ENCODE assay signal across 9 mouse cellular contexts in the genomic region with DNA sequence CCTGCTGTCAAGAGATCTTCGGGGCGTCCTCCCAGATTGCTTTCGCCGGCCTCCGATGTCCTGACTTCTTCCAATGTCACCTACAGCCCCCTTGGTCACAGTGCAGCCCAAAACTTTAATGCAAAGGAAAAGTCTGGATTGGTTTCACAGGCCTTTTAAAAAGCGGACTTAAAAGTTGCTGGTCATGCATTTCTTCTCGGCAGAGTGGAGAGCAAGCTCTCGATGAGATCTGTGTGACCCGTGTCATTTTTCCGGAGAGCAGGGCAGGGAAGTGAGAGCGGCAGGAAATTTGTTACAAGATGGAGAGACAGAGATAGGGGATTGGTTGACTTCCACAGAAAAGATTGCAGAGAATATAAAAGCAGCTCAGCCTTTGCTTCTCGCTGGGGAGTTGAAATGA. TPM values are rescaled to one million over a fixed set of nuclear protein-coding genes. Genes with fewer than 3 reads are reported as not detected.
A peak's percentile ranks its signal among the peaks of the same experiment; 100 is the strongest.
DNase-seq lines count a peak whose midpoint lies in the region; ATAC-seq and TF ChIP-seq lines count a peak whose summit lies in the region.
"Had no signal": no experiment of that assay in that cellular context is flagged by ENCODE, and none has a peak within 500 bp of the region (broad histone marks: within the 10 kb centered on the region; RNA-seq: fewer than 3 reads in every experiment).

No protein-coding gene starts in this region.

- TF ChIP-seq CTCF in stomach, postnatal 0 days (IDR thresholded peaks at IDR 0.05; ENCODE audit: low read depth) = no peak

- no peak for ATAC-seq in lung, embryonic 15.5 days (ENCODE audit: borderline replicate concordance, extremely low read depth, low FRiP score, low TSS enrichment)
- no peak for ATAC-seq in stomach, postnatal 0 days (ENCODE audit: low FRiP score, low TSS enrichment)

- H3K36me3 ChIP-seq in erythroblast, embryonic 14.5 days (ENCODE audit: control insufficient read depth) = peaks cover 12% of the 10 kb centered on the region
- 0 out of 2 replicates have a peak, but pooled peaks cover 5% of the 10 kb centered on the region for H3K36me3 ChIP-seq in lung, embryonic 15.5 days
- no peaks in the 10 kb centered on the region for H3K36me3 ChIP-seq in stomach, postnatal 0 days (ENCODE audit: control insufficient read depth, insufficient read depth, low read length)

- H3K27ac ChIP-seq in lung, embryonic 15.5 days = peak overlapping the region; percentile 96
- peak overlapping the region; percentile 97 for H3K27ac ChIP-seq in stomach, postnatal 0 days (replicated peaks)

- H3K4me1 ChIP-seq in erythroblast, embryonic 14.5 days (ENCODE audit: control insufficient read depth) = peaks cover 38% of the 10 kb centered on the region
- peaks cover 22% of the 10 kb centered on the region for H3K4me1 ChIP-seq in lung, embryonic 15.5 days
- H3K4me1 ChIP-seq in stomach, postnatal 0 days (replicated peaks; ENCODE audit: control insufficient read depth, insufficient read depth) = peaks cover 3% of the 10 kb centered on the region; the same call in 1 of the 2 replicates

- DNase-seq in urinary bladder, postnatal 36 days (ENCODE audit: low spot score in 2 of 2) = peak; percentile 9 to 18
- no peak for DNase-seq in urinary bladder, postnatal 4 days (ENCODE audit: low spot score in 2 of 2)
- peak; percentile 61 for DNase-seq in induced T-regulatory cell, adult 2 months (ENCODE audit: low read depth)
- DNase-seq in stomach, postnatal 0 days (ENCODE audit: low spot score) = peak; percentile 33
- no peak for DNase-seq in frontal cortex, postnatal 36 days (ENCODE audit: low spot score in 2 of 2)
- DNase-seq in gastrocnemius, postnatal 36 days = no peak

- TF ChIP-seq EP300 in stomach, postnatal 0 days (optimal IDR thresholded peaks at IDR 0.05) = no peak

- WGBS in lung, embryonic 15.5 days = under 1% methylated on average over 12 of the region's 12 CpGs
- 0% methylated on average over 12 of the region's 12 CpGs for WGBS in stomach, postnatal 0 days

- H3K9ac ChIP-seq in lung, embryonic 15.5 days = peak overlapping the region; percentile 90
- H3K9ac ChIP-seq in stomach, postnatal 0 days (ENCODE audit: low read length) = peak overlapping the region; percentile 96

- intact Hi-C loops in gastrocnemius, postnatal 36 days (cut with DNase I) = no loop called here

- no peaks in the 10 kb centered on the region for H3K9me3 ChIP-seq in erythroblast, embryonic 14.5 days (ENCODE audit: control insufficient read depth, low read length)
- no peaks in the 10 kb centered on the region for H3K9me3 ChIP-seq in lung, embryonic 15.5 days
- no peaks in the 10 kb centered on the region for H3K9me3 ChIP-seq in stomach, postnatal 0 days (ENCODE audit: control insufficient read depth, low read length)

- H3K4me2 ChIP-seq in lung, embryonic 15.5 days = peak overlapping the region; percentile 81
- peak overlapping the region; percentile 85 for H3K4me2 ChIP-seq in stomach, postnatal 0 days (replicated peaks; ENCODE audit: low read depth)

- H3K4me3 ChIP-seq in erythroblast, embryonic 14.5 days (replicated peaks) = peak overlapping the region; percentile 90
- peak overlapping the region; percentile 98 for H3K4me3 ChIP-seq in lung, embryonic 15.5 days
- H3K4me3 ChIP-seq in stomach, postnatal 0 days (ENCODE audit: low read depth, low read length) = peak overlapping the region; percentile 100

- no peaks in the 10 kb centered on the region for H3K27me3 ChIP-seq in erythroblast, embryonic 14.5 days (ENCODE audit: control insufficient read depth)
- H3K27me3 ChIP-seq in lung, embryonic 15.5 days = no peaks in the 10 kb centered on the region
- no peaks in the 10 kb centered on the region for H3K27me3 ChIP-seq in stomach, postnatal 0 days (ENCODE audit: control insufficient read depth, insufficient read depth, low read length)

RNA-seq across cellular contexts. Expression of a gene that starts 0.9 kb away (rescaled TPM):
- 1.4 and 1.7 TPM in 2 replicates for polyA plus RNA-seq in erythroblast, embryonic 14.5 days (2012)
- polyA plus RNA-seq in lung, embryonic 15.5 days (2015; fragmentation: Nextera tagmentation; extraction: Ambion mirVana) = 37.2 and 38.1 TPM in 2 replicates
- polyA plus RNA-seq in stomach, postnatal 0 days (2015; fragmentation: Nextera tagmentation; extraction: Ambion mirVana) = 11.1 and 11.5 TPM in 2 replicates
- total RNA-seq in gastrocnemius, postnatal 36 days (2021) = 10 to 100 TPM; 21.9 to 22.3 TPM

RNA-seq across cellular contexts. Expression of a gene that starts 18.5 kb away (rescaled TPM):
- 1.1 and 1.6 TPM in 2 replicates for polyA plus RNA-seq in erythroblast, embryonic 14.5 days (2012)
- 67.7 and 69.1 TPM in 2 replicates for polyA plus RNA-seq in lung, embryonic 15.5 days (2015; fragmentation: Nextera tagmentation; extraction: Ambion mirVana)
- polyA plus RNA-seq in stomach, postnatal 0 days (2015; fragmentation: Nextera tagmentation; extraction: Ambion mirVana) = 22.2 and 23.4 TPM in 2 replicates
- total RNA-seq in gastrocnemius, postnatal 36 days (2021) = 1 to 10 TPM; 6.1 to 7.5 TPM

RNA-seq across cellular contexts. Expression of a gene that starts 49.2 kb away (rescaled TPM):
- polyA plus RNA-seq in erythroblast, embryonic 14.5 days (2012) = not detected in 2 replicates
- polyA plus RNA-seq in lung, embryonic 15.5 days (2015; fragmentation: Nextera tagmentation; extraction: Ambion mirVana) = 0.06 and 0.14 TPM in 2 replicates
- polyA plus RNA-seq in stomach, postnatal 0 days (2015; fragmentation: Nextera tagmentation; extraction: Ambion mirVana) = not detected in 2 replicates
- total RNA-seq in gastrocnemius, postnatal 36 days (2021) = not detected
- polyA plus RNA-seq: gonadal fat pad, adult 2 months had no signal

Comparison
In these comparisons a context has a peak if more than half of its experiments do, and no peak if none do; other contexts are left out.
1. DNase-seq: peak in urinary bladder, postnatal 36 days (2 of 2), induced T-regulatory cell, adult 2 months (single experiment) and stomach, postnatal 0 days (single experiment); none in urinary bladder, postnatal 4 days (0 of 2), frontal cortex, postnatal 36 days (0 of 2) and gastrocnemius, postnatal 36 days (0 of 2).
2. Peak in every context shown above with its lines, with median percentiles within 50 percentile points of each other: H3K4me3 ChIP-seq.